In genomic region chr8:129263211-129263927, GRCm38 (mm10) we compare ENCODE assay signal across 8 mouse cellular contexts. TPM values are rescaled to one million over a fixed set of nuclear protein-coding genes. Genes with fewer than 3 reads are reported as not detected.
DNase-seq lines count a peak whose midpoint lies in the region; ATAC-seq lines count a peak whose summit lies in the region.
"Not testable (repeated sequence)": the region's sequence is repeated elsewhere in the genome, so short reads cannot be mapped to it uniquely, and the experiment has no call there.

No protein-coding gene starts in this region.

- peak overlapping the region; percentile 88 for H3K4me2 ChIP-seq in forebrain, embryonic 15.5 days (replicated peaks)
- H3K4me2 ChIP-seq in neural tube, embryonic 14.5 days (ENCODE audit: low read depth, low read length) = peak overlapping the region; percentile 66

- intact Hi-C loops in heart, postnatal 25 days (cut with DNase I) = not testable (repeated sequence)

- H3K9ac ChIP-seq in ES-E14 (ENCODE audit: insufficient read depth, low read depth, low read length, poor library complexity, severe bottlenecking) = peak overlapping the region; percentile 84
- H3K9ac ChIP-seq in forebrain, embryonic 15.5 days (replicated peaks) = peak overlapping the region; percentile 64
- peak overlapping the region; percentile 41; the same call in 1 of the 2 replicates for H3K9ac ChIP-seq in neural tube, embryonic 14.5 days (replicated peaks; ENCODE audit: low read depth, low read length)

- not testable (repeated sequence) for H3K4me1 ChIP-seq in ES-E14 (ENCODE audit: control insufficient read depth in 2 of 2, insufficient read depth in 2 of 2, low read length in 2 of 2, poor library complexity in 1 of 2); forebrain, embryonic 15.5 days; neural tube, embryonic 14.5 days (ENCODE audit: control insufficient read depth, insufficient read depth, low read length)

- H3K27me3 ChIP-seq in forebrain, embryonic 15.5 days; neural tube, embryonic 14.5 days (ENCODE audit: control insufficient read depth, insufficient read depth, low read length): not testable (repeated sequence)

- 1% methylated on average over 24 of the region's 24 CpGs for WGBS in forebrain, embryonic 15.5 days
- 2% methylated on average over 22 of the region's 24 CpGs for WGBS in neural tube, embryonic 14.5 days

- not testable (repeated sequence) for H3K9me3 ChIP-seq in ES-E14 (ENCODE audit: control insufficient read depth, insufficient read depth, low read depth, low read length); forebrain, embryonic 15.5 days; neural tube, embryonic 14.5 days (ENCODE audit: control insufficient read depth, low read length)

- DNase-seq in ES-E14 (ENCODE audit: low read depth, low spot score) = peak; percentile 45
- peak; percentile 74 for DNase-seq in cerebellum, adult 11-12 months
- peak; percentile 67 for DNase-seq in heart, postnatal 25 days (ENCODE audit: low spot score)
- DNase-seq in layer of hippocampus, adult 18-20 months (ENCODE audit: low spot score in 2 of 2) = peak; percentile 81 to 90
- peak; percentile 86 for DNase-seq in lung, adult 18-20 months
- DNase-seq in testis, postnatal 10 days (ENCODE audit: low spot score) = peak; percentile 75

- H3K4me3 ChIP-seq in ES-E14 (ENCODE audit: insufficient read depth in 1 of 2, low read depth in 1 of 2, low read length in 2 of 2, poor library complexity in 1 of 2, severe bottlenecking in 1 of 2) = peak overlapping the region; percentile 81 to 88
- peak overlapping the region; percentile 58 for H3K4me3 ChIP-seq in forebrain, embryonic 15.5 days
- H3K4me3 ChIP-seq in neural tube, embryonic 14.5 days (ENCODE audit: low read depth, low read length) = peak overlapping the region; percentile 43

- ATAC-seq in forebrain, embryonic 15.5 days (replicated peaks) = peak; percentile 99
- ATAC-seq in neural tube, embryonic 14.5 days (ENCODE audit: low read depth) = peak; percentile 98

- not testable (repeated sequence) for H3K36me3 ChIP-seq in ES-E14 (ENCODE audit: control insufficient read depth, insufficient read depth, low read length, poor library complexity, severe bottlenecking); forebrain, embryonic 15.5 days; neural tube, embryonic 14.5 days (ENCODE audit: control insufficient read depth, insufficient read depth, low read length)

- in situ Hi-C loops in ES-E14 (cut with MboI; ENCODE audit: low sequenced_read_pairs in 2 of 2, unreplicated experiment in 2 of 2) = not testable (repeated sequence)

- H3K27ac ChIP-seq in ES-E14 (ENCODE audit: insufficient read depth, low read depth, low read length, poor library complexity, severe bottlenecking) = peak overlapping the region; percentile 71; the same call in 1 of the 2 replicates
- peak overlapping the region; percentile 48 for H3K27ac ChIP-seq in forebrain, embryonic 15.5 days (replicated peaks)
- not testable (repeated sequence) for H3K27ac ChIP-seq in neural tube, embryonic 14.5 days (ENCODE audit: low read depth, low read length)

RNA-seq across cellular contexts. Expression of gene 2610044O15Rik8, which starts 29.2 kb away (rescaled TPM):
- total RNA-seq in ES-E14 (2012; rRNA removed) = 17.4 TPM in 2 replicates
- polyA plus RNA-seq in forebrain, embryonic 15.5 days (2015; fragmentation: Nextera tagmentation; extraction: Ambion mirVana) = 25.8 and 27.4 TPM in 2 replicates
- 10 to 100 TPM; 16.7 to 18.2 TPM for total RNA-seq in heart, postnatal 25 days (2021)
- 10 to 100 TPM; 23.0 to 24.3 TPM for total RNA-seq in layer of hippocampus, adult 18-20 months (2021)
- 28.4 and 31.4 TPM in 2 replicates for polyA plus RNA-seq in neural tube, embryonic 14.5 days (2014; fragmentation: Nextera tagmentation; extraction: Ambion mirVana)
